Mouse (Mus musculus) layer of hippocampus, postnatal 14 days (tissue): ENCODE measurements at regions not wholly inside any gene's neighbourhood (a gene's known extent, or its start where the extent isn't known, plus 50 kb on each side); places are given as distances from the start of the nearest gene placed in this dataset.
A peak's percentile ranks its signal among the peaks of the same experiment; 100 is the strongest.

Experiments used
- DNase-seq, 2 experiments: peaks; one replicate each; pipeline ENCODE4 v3.0.0; 2021 to 2022; ENCODE audit warnings: low spot score in 2 of 2, mixed read lengths in 1 of 2

DNA sequence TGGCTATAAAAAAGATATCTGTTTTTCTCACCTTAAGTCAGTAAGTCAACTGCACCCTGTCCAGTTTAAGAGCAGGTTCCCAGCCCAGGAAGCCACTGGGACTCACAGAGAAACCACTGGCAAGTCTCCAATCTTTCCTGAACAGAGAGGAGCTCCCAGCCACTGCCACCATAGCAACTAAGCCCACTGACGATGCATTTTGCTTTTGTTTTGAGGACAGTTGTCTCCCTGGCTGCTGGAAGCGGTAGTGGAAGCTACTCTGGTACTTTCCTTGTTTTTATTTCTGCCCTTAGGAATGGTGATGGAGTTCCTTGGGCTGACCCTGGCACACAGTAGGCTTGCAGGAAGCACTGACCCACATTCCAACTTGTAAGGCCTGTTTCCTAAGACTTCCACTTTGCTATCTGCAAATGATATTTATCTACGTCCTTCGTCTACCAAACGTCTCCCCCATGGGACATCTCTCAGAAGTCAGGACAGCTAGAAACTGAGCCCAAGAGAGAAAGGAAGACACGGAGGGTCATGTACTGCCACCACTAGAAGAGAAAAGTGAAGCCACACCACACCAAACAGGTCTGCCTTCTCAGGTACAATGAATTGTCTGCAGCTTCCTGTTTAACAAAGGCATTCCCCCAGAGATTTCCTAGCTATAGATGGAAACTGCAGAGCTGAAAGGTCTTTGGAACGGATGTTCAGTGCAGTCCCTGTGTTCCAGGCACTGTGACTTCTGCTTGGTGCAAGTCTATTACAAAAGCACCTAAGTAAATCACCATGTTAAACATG lies 125.7 kb upstream of the Fmo9 start:
- DNase-seq = peak in 1 of 2 experiments; percentile 14

DNA sequence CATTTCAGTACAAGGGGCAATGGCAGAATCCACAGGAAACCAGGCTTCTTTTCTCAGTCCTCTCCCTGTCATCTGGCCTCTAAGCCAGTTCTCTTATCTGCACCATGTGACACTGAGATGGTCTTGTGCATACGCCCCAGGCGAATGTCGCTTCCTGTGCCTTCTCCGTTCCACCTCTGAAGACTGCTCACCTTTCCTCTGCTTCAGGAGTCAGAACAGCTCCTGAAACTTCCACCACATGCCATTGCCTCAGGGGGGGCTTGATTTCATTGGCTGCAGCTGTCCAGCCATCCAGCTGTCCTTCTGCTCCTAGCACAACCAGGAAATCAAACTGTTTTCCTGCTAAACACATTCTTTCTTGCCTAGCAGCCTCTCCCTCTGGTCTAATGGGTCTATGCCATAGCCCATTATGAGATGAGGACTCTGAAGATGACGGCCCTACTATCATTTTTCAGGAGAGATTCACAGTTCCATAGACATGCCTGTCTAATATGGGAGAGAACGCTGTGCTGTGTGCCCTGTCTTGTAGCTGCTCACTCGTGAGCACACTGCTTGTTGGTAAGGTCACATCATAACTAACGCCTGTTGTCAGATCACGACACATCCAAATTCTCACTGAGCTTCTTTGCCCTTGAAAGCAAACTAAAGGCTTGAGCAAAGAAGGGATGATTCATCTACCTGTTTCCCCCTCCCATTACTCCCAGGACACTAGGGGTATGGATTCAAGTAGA lies 129.9 kb upstream of the Fmo9 start:
- no peak for DNase-seq

DNA sequence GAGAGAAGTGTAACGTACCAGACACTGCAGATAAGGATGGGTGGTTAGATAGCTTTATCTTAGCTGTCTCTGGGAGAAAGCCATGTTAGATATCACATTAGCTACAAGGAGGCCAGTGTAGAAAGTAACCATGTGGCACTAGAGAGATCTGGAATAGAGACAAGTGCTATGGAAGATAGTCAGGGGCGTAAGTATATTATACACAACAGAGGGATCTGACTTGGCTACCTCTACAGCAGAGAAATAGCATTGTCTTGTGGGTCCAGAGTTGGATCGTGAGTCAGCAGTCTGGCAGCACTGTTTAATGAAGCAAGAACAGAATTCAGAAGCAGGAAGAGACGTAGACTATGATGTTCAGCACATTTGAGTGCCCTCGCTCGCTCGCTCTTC lies 130.4 kb upstream of the Fmo9 start:
- DNase-seq = no peak

DNA sequence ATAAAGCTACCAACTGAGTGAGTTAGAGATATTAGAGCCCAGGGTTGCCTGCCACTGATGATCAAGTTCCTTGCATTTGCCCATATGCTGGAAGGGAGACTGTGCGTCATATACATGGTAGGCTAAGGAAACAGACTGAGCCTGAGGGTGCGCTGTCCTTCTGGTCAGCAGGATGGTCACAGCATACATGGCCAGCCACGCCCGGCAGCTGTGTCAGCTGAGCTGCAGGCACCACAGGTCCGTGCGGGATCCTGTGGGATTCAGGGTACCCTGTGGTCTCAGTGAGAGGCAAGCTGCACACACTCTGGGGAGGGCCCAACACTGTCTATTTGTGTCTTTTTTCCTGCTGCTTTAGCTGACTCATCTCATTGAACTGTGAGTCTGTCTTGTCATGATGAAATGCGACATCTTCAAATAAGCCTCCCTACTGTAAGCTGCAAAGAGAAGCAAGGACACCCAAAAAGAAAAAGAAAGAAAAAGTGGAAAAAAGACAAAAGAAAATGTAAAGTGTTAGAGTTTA lies 131.3 kb upstream of the Fmo9 start:
- DNase-seq = no peak

DNA sequence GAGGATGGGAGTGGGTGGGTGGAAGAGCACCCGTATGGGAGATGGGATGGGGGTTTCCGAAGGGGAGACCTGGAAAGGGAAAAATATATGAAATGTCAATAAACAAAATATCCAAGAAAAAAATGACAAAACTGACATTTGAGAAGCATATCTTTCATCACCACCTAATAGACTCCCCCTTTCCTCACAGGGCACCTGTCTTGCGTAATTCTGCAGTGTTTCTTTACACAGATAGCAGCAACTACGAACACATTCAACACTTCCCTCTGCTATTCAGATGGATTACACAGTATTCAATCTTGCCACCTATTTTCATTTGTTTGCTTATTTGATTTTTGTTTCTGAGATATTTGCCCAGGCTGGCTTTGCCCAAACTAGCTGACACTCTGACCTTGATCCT lies 136.3 kb upstream of the Fmo9 start:
- no peak for DNase-seq

DNA sequence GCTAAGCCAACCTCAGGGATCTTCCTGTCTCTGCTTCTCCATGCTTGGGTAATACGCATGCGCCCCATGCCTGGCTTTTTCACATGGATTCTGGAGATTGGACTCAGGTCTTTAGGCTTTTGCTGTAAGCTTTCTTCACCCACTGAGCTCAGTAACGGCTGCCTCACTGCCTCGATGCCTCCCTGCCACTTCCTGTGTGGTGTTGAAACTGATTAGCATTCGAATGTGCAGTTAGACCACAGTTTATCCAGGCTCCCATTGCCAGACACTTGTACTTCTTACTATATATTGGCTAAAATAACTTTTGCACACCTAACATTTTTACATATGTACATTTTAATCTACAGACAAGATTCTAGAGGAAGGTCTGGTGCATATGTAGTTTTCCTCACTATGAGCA lies 137.0 kb upstream of the Fmo9 start:
- no peak for DNase-seq

DNA sequence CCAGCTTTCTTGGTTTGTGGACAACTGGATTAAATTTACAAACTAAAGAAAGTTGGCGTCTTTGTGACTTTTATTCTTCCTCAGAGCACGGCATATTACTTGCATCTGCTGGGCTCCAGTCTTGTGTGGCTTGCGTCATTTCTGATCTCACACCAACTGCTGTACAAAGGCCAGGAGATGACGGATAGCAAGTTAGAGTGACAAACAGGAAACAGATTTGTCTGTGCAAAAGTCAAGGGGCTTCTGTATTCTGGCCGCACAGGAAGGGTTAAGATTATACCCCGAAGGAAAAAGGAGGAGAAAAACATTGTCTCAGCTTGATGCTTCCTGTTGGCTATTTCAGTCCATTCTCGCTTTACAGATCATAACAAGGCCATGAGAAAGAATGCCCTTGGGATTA lies 137.8 kb upstream of the Fmo9 start:
- DNase-seq = no peak

DNA sequence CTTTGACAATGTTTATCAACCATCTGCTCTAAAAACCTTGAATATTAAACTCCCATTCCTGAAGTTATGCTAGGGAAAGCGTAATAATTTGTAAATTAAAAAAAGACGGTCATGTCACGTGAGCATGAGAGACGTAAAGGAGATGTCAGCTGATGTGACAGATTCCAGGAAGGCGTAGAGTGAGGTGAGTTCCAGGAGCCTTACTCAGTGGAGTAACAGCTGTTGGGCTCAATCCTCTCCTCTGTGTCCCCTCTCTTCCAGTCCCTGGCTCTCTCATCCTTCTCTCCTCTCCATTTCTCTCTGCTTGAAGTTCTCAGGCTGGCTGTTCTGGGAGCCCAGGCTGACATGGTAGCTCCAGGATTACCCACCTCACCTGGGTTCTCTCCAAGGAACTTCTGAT lies 138.4 kb upstream of the Fmo9 start:
- no peak for DNase-seq

DNA sequence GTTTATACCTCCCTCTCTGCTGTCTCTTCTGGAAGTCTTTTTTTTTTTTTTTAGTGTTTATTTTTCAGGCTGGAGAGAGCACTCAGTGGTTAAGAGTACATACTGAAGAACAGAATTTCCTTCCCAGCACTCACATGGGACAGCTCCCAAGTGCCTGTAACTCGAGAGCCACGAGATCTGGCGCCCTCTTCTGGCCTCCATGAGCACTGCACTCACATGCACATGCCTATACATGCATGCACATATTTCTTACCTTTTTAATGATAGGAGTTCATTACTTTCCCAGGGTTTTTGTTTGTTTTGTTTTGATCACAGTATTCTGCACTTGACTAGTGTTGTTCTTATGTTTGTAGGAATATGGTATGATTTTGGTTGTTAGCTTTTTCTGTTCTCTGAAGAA lies 139.5 kb upstream of the Fmo9 start:
- no peak for DNase-seq

DNA sequence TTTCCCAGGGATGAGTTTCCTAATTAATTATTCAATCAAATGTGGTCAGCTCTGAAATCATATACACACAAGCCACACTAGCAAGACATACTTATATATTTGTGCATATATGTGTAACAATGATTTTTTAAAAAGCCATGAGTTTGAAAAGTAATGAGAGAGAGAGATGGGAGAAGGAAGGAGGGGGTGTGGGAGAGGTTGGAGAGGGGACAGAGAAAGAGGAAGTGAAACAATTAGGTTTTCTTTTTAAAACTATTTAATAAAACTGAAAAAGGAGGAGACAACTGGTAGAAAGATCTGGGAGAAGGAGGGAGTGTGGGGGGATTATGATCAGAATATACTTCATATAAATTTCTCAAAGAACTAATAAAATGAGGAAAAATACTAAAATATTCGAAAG lies 155.7 kb upstream of the Fmo9 start:
- no peak for DNase-seq

DNA sequence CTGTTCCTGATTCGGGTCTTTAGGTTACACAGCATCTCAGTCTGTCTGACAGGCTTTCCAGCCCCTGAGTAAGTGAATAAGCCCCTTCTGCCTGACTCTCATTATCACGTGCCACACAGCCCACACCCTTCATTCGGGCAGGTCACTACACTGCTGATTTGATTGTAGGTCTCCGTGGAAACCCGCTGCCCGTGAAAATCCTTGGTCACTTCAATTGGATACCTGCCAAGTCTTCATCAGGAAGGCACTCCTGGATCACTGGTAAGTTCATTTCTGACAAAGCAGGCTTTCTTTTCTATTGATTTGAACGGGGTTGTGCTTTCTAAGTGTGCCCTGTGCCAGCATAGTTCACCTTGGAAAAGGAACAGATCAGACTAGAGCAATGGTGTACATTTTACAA lies 158.2 kb upstream of the Fmo9 start:
- DNase-seq = no peak

DNA sequence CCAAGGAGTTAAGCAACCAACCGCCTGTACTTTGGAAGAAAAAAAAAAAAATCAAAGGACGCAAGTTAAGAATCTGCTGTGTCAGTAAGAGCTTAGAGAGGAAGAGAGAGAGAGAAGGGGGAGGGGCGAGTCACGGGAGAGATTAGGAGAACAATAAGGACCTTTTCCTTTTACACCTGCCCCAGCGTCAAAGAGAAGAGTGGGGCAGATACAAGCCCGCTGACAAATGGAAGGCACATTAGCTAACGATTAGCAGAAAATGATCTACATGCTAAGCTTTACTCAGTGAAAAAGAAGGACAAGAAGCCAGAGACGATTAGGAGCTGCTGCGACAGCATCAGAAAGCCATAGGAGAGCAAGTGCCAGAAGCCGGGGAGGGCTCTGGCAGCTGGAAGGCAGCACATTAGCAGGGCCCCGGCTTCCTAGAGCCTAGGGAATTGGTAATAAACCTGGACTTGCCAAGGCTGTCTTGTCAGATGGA lies 157.8 kb upstream of the Fam78b start:
- DNase-seq = peak in 1 of 2 experiments; percentile 1

DNA sequence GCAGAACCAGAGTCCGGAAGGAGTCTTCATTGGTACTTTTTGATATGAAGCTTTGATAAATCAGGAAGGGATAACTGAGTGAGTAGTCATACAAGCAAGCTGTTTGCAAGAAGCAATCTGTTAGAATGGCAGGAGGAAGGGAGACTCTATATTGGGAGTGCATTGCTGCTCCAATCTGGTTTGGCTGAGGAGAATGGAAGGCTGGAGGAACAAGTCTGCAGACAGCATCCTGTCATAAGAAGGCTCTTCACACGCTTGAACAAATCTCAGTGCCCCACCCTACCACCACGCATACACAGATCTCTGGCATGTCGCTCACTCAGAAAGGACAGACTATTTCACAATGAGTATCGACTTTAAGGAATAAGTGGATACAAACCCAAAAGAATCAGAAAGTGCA lies 154.7 kb upstream of the Fam78b start:
- peak; percentile 17 to 24 for DNase-seq

DNA sequence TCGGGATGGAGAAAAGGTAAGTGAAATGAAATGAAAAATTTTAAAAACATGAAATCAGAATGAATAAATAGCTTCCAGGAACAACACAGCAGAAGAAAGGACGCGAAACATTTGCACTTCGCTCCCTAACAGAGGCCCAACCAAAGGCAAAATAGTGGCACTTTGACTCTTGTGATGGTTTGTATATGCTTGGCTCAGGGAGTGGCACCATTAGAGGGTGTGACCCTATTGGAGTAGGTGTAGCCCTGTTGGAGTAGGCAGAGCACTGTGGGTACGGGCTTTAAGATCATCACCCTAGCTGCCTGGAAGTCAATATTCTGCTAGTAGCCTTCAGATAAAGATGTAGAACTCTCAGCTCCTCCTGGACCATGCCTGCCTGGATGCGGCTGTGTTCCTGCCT lies 154.0 kb upstream of the Fam78b start:
- no peak for DNase-seq

DNA sequence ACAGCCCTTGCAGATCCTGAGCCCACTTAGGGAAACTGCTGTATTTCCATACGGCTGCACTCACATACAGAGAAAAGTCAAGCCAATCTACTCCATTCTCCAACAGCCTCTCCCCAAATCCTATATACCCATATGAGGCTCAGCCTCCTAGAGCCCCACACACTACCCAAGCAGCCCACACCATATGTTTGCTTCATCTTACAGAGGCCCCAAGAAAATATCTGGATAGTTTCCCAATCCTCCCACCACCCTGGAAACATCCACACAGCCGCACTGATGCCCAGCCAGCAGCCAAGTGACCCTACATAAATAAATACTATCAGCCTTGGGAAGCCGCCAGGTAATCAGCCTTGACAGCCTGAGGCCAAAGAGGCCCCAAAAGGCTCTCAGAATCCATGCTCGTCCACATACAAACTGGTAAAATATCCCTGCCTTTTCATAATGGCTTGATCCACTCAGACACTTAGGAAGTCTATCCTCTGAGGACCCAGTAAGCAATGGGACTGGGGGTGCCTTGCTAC lies 153.1 kb upstream of the Fam78b start:
- no peak for DNase-seq

DNA sequence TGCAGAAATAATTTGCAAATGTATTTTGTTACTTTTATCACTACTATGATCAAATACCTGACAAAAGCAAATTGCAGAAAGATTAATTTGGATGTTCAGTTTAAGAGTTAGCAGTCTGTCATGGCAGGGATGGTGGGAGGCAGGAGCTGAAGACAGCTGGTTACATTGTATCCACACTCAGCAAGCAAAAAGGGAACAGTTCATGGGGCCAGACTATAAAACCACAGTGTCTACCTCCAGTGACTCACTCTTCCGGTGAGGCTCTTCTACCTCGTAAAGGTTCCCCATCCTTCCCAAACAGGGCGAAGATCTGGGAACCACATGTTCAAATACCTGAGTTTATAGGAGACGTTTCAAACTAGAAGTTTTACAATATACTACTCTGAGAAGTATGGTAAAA lies 145.2 kb upstream of the Fam78b start:
- no peak for DNase-seq

DNA sequence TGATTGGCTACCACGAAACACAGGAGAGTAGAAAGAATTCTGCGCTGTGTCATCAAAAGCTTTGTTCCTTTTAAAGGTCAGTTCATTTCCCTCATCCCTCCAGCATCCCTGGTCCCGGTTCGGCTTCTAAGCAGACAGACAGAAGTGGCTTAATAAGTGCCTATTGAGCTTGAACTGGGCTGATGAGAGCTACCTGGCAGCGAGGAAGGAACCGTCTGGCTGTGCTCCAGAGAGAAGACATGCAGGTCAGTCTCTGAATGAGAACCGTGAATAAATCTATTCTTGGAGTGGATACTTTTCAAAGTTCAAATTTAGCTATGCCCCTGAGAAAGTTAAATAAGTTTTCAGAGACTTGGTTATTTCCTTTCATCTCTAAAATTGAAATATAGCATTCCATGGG lies 135.0 kb upstream of the Fam78b start:
- DNase-seq = no peak

DNA sequence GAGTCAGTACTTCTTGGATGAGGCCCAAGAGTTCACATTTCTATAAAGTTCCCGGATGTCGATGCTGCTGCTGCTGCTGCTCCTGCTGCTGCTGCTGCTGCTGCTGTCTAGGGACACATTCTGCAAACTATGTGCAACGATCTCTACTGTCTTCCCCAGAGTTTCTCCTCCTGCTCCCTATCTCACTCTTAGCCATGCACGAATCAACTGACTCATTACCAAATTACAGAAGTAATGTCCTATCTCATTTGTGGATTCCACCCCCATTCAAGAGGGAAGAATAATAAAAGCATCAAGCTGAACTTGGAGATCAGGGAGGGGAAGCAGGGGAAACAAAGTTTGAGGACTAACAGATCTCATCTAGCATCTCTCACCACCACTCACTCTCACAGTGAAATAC lies 130.0 kb upstream of the Fam78b start:
- no peak for DNase-seq

DNA sequence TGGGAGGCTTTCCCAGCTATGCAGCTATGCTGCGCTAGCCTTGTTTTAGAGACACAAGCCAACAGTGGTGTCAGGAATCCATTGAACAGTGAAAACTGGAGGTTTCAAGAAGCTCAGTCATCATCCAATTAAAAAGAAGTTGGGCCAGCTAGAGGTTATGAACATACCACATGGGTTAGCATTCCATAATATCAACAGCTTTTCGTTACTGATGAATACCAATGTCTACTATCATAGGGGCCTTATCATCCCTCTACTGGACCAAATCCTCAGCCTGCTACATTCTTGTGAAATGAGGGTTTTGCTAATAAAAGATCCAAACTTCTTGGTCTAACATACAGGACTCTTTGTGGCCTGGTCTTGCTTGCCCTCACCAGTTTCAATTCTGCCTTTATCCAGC lies 124.8 kb upstream of the Fam78b start:
- DNase-seq = no peak

DNA sequence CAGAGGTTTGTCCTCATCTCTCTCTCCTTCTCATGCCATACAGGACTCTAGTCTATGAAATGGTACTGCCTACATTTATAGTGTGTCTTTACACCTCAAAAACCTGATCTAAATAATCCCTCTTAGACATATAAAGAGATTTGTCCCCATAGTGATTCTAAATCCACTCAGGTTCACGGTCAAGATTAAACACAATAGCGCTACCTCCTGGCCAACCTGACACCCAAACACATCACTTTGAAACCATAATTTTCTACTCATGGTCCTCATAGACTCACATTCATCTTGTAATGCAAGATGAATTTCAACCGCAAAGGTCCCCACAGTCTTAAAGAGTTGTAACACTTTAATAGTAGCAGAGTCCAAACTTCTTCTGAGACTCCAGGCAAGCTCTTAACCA lies 118.0 kb upstream of the Fam78b start:
- no peak for DNase-seq

DNA sequence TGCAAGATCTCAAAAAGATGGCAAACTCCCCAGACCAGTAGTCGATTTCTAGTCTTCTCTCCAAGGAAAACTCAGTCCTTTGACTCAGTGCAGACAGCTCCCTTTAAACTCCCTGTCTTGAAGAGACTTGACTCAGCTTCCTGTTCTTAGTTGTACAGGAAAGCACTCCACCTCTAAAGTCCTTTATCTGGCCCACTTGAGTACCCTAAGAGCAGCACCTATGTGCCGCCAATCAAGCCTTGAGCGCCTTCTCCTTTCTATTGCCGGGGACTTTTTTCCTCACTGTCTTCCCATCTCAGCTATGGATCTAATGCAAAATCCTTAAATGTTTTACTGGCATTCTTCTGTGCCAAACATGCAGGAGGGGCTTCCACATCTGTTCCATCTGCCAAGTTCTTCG lies 105.3 kb upstream of the Fam78b start:
- DNase-seq = no peak

DNA sequence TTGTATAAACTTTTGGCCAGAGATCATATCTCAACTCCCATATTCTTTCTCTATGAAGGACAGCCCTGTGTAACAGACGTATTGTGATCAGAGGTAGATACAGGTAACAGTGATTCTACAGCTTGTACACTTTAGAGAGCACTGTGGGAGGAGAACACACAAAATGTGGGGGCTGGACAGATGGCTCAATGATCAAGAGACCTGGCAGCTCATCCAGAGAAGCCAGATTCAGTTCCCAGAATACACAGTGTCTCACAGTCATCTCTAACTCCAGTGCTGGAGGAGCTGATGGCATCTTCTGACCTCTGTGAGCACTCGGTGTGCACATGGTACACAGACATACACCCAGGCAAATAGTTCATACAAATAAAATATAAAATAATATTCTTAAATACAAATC lies 102.5 kb upstream of the Fam78b start:
- DNase-seq = peak in 1 of 2 experiments; percentile 41
